Mouse (Mus musculus) frontal cortex, postnatal 14 days (tissue): ENCODE measurements at regions not wholly inside any gene's neighbourhood (a gene's known extent, or its start where the extent isn't known, plus 50 kb on each side); places are given as distances from the start of the nearest gene placed in this dataset.

Experiments
- DNase-seq, 2 experiments: peaks; one replicate each; pipeline ENCODE4 v3.0.0; 2022; ENCODE audit warnings: low spot score in 2 of 2

- DNase-seq: no peak
Measured at GRCm38 (mm10) chr1:169051085-169051862, 480.0 kb downstream of the Nuf2 start.

- no peak for DNase-seq
Measured at GRCm38 (mm10) chr1:169049846-169050245, 481.4 kb downstream of the Nuf2 start.

GRCm38 (mm10) chr1:169046791-169047525 lies 484.3 kb downstream of the Nuf2 start:
- no peak for DNase-seq

- DNase-seq: no peak
Measured at GRCm38 (mm10) chr1:169033517-169033916, 497.7 kb downstream of the Nuf2 start.

GRCm38 (mm10) chr1:169031849-169032542 lies 499.3 kb downstream of the Nuf2 start:
- no peak for DNase-seq

GRCm38 (mm10) chr1:169027706-169028105 lies 503.6 kb downstream of the Nuf2 start:
- DNase-seq: no peak

- no peak for DNase-seq
Measured at GRCm38 (mm10) chr1:169027241-169027640, 504.0 kb downstream of the Nuf2 start.

GRCm38 (mm10) chr1:169024531-169024930 lies 506.7 kb downstream of the Nuf2 start:
- no peak for DNase-seq

- DNase-seq: peak; percentile 22 to 33
Measured at GRCm38 (mm10) chr1:168991506-168992244, 539.6 kb downstream of the Nuf2 start.

- DNase-seq: no peak
Measured at GRCm38 (mm10) chr1:168975037-168975698, 543.1 kb upstream of the Pbx1 start.

- no peak for DNase-seq
Measured at GRCm38 (mm10) chr1:168969402-168969801, 537.3 kb upstream of the Pbx1 start.

GRCm38 (mm10) chr1:168967334-168967733 lies 535.3 kb upstream of the Pbx1 start:
- DNase-seq: no peak

GRCm38 (mm10) chr1:168964467-168964904 lies 532.4 kb upstream of the Pbx1 start:
- DNase-seq: no peak

- DNase-seq: no peak
Measured at GRCm38 (mm10) chr1:168950947-168951346, 518.9 kb upstream of the Pbx1 start.

GRCm38 (mm10) chr1:168924100-168924815 lies 492.2 kb upstream of the Pbx1 start:
- no peak for DNase-seq

- DNase-seq: no peak
Measured at GRCm38 (mm10) chr1:168918331-168919076, 486.4 kb upstream of the Pbx1 start.

GRCm38 (mm10) chr1:168908684-168909175 lies 476.7 kb upstream of the Pbx1 start:
- no peak for DNase-seq

GRCm38 (mm10) chr1:168908192-168908591 lies 476.1 kb upstream of the Pbx1 start:
- no peak for DNase-seq

GRCm38 (mm10) chr1:168898483-168898882 lies 466.4 kb upstream of the Pbx1 start:
- no peak for DNase-seq

- DNase-seq: no peak
Measured at GRCm38 (mm10) chr1:168861577-168861976, 429.5 kb upstream of the Pbx1 start.
